Mouse (Mus musculus): ENCODE measurements around the gene Erp27. TPM values are rescaled to one million over a fixed set of nuclear protein-coding genes. Genes with fewer than 3 reads are reported as not detected.

The Erp27 gene
- total and polyA plus RNA-seq, 3 experiments = 0.55 to 1.9 TPM; not detected in 1

DNA sequence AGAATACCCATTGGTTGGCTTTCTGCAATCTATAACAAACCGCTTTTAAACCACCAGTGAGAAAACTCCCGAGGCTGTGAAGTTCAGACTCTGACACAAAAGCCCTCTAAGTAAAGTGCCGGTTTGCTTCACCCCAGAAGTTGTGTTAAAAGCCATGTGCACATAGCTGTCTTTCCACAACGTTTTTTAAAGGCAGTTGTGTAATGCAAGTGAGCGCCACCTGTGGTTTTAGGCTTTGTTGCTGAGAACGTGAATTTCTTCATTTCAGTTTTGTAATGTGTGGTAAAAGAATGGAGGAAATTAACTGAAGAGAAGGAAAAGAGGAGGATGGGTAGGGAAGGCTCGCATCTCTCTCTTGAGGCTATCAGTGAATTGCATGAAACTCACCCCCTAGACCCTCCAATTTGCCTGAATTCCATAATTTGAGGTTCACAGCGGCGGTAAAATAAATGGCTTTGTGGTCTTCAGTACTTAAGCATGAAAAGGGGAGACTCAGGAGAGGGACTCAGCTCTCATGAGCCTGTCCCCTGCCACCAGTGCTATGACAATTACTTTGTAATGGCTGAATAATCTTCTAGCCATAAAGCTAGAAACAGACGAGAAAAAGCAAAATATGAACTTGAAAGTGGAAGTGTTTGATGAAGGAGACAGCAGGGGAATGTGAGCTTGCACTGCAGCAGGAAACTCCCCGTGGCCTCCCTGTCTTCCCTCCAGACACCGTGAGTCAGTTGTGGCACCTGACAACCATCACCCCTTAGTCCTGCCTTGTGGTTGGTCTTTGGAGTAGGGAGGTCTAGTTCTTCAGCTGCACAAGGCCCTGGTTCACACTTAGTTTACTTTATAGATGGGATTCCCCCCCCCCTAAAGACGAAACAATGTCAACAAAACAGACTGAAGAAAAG lies 42.9 kb upstream of the Erp27 start:
- peak overlapping the region; percentile 45 for H3K27ac ChIP-seq (ENCODE audit: insufficient read depth, low read depth)
- TF ChIP-seq RAD21 (IDR thresholded peaks at IDR 0.05; ENCODE audit: low read depth, low read length) (peak; percentile 17), MXI1 (IDR thresholded peaks at IDR 0.05; ENCODE audit: low read depth, low read length) (no peak), PAX5 (IDR thresholded peaks at IDR 0.05; ENCODE audit: low read length) (no peak), ETS1 (conservative IDR thresholded peaks at IDR 0.05; ENCODE audit: low read depth, low read length) (peak; percentile 49; the same call in 1 of the 2 replicates), SMC3 (IDR thresholded peaks at IDR 0.05; ENCODE audit: low read depth, low read length) (peak; percentile 15; the same call in 1 of the 2 replicates), IRF4 (IDR thresholded peaks at IDR 0.05; ENCODE audit: low read depth, low read length) (peak; percentile 34; the same call in 1 of the 2 replicates), TBP (conservative IDR thresholded peaks at IDR 0.05; ENCODE audit: low read depth, low read length) (no peak), KAT2A (IDR thresholded peaks at IDR 0.05; ENCODE audit: insufficient replicate concordance, low read length) (no peak), UBTF (IDR thresholded peaks at IDR 0.05; ENCODE audit: low read depth, low read length) (no peak), NELFE (IDR thresholded peaks at IDR 0.05; ENCODE audit: low read depth, low read length) (no peak), ZC3H11A (IDR thresholded peaks at IDR 0.05; ENCODE audit: low read depth, low read length) (no peak), E2F4 (IDR thresholded peaks at IDR 0.05; ENCODE audit: insufficient replicate concordance, low read depth, low read length) (no peak), POLR2AphosphoS2 (IDR thresholded peaks at IDR 0.05; ENCODE audit: low read depth, low read length) (no peak), MAX (IDR thresholded peaks at IDR 0.05; ENCODE audit: low read length) (peak; percentile 65), GABPA (IDR thresholded peaks at IDR 0.05; ENCODE audit: insufficient replicate concordance, low read depth, low read length) (no peak), ELF1 (IDR thresholded peaks at IDR 0.05; ENCODE audit: low read depth, low read length) (no peak), TCF12 (IDR thresholded peaks at IDR 0.05; ENCODE audit: low read depth, low read length) (0 out of 2 replicates have a peak, but pooled peaks have one; percentile 31), ZNF384 (IDR thresholded peaks at IDR 0.05; ENCODE audit: low read depth, low read length) (0 out of 2 replicates have a peak, but pooled peaks have one; percentile 14), MAZ (IDR thresholded peaks at IDR 0.05; ENCODE audit: low read depth, low read length) (no peak), USF1 (IDR thresholded peaks at IDR 0.05; ENCODE audit: low read depth, low read length) (no peak), NRF1 (IDR thresholded peaks at IDR 0.05; ENCODE audit: low read depth, low read length) (no peak), CHD2 (IDR thresholded peaks at IDR 0.05; ENCODE audit: low read length) (no peak), BHLHE40 (IDR thresholded peaks at IDR 0.05; ENCODE audit: low read depth, low read length) (peak; percentile 75), EP300 (IDR thresholded peaks at IDR 0.05; ENCODE audit: low read length) (no peak), POLR2A (IDR thresholded peaks at IDR 0.05; ENCODE audit: low read depth, low read length) (no peak), MEF2A (IDR thresholded peaks at IDR 0.05; ENCODE audit: borderline replicate concordance, low read depth, low read length) (no peak), MAFK (IDR thresholded peaks at IDR 0.05; ENCODE audit: insufficient replicate concordance, low read length) (no peak), SIN3A (IDR thresholded peaks at IDR 0.05; ENCODE audit: low read length) (no peak), MYC (IDR thresholded peaks at IDR 0.05; ENCODE audit: low read depth, low read length) (no peak), USF2 (conservative IDR thresholded peaks at IDR 0.05; ENCODE audit: low read depth, low read length) (no peak), CHD1 (IDR thresholded peaks at IDR 0.05; ENCODE audit: low read depth, low read length) (no peak), JUND (conservative IDR thresholded peaks at IDR 0.05; ENCODE audit: low read depth, low read length) (no peak), CTCF (conservative IDR thresholded peaks at IDR 0.05 in 1 of 2, IDR thresholded peaks at IDR 0.05 in 1 of 2; ENCODE audit: low read depth in 2 of 2, low read length in 2 of 2) (peak in 1 of 2 experiments; percentile 57; a peak in 2 of 4 replicates), JUN (IDR thresholded peaks at IDR 0.05; ENCODE audit: insufficient read depth, low read depth, low read length) (no peak), ZKSCAN1 (IDR thresholded peaks at IDR 0.05; ENCODE audit: borderline replicate concordance, low read depth, low read length) (no peak), ZMIZ1 (IDR thresholded peaks at IDR 0.05; ENCODE audit: low read depth, low read length) (no peak), RCOR1 (conservative IDR thresholded peaks at IDR 0.05; ENCODE audit: low read depth, low read length) (no peak), HCFC1 (IDR thresholded peaks at IDR 0.05; ENCODE audit: low read depth, low read length) (no peak)
- peak overlapping the region; percentile 56 for H3K9ac ChIP-seq (ENCODE audit: insufficient read depth, low read depth)
- peak; percentile 48 for DNase-seq (ENCODE audit: extremely low read depth)
- in situ Hi-C loops (cut with MboI; ENCODE audit: low pct_ligation_motif_present, low pct_unique_long_range_greater_than_20kb, low sequenced_read_pairs) = loop anchor here (10.0 kb wide), 1 partner anchor 130 kb away; the partner anchor contains the start of gene Smco3
- H3K79me2 ChIP-seq (replicated peaks; ENCODE audit: control insufficient read depth, extremely low read depth, insufficient read depth, poor library complexity, severe bottlenecking) = no peaks in the 10 kb centered on the region
- dilution Hi-C loops (cut with MboI; ENCODE audit: extremely low pct_ligation_motif_present, extremely low pct_unique_long_range_greater_than_20kb, low sequenced_read_pairs) = no loop called here
- no peaks in the 10 kb centered on the region for H3K9me3 ChIP-seq (replicated peaks; ENCODE audit: low read length)
- no peaks in the 10 kb centered on the region for H3K36me3 ChIP-seq (replicated peaks in 1 of 2; ENCODE audit: control insufficient read depth in 1 of 2, insufficient read depth in 1 of 2, low read length in 1 of 2)
- peaks cover 20 to 51% of the 10 kb centered on the region in 2 experiments for H3K4me1 ChIP-seq (ENCODE audit: control insufficient read depth in 1 of 2, insufficient read depth in 2 of 2)
- H3K27me3 ChIP-seq (replicated peaks) = no peaks in the 10 kb centered on the region
- H3K4me2 ChIP-seq (ENCODE audit: insufficient read depth, low read depth, poor library complexity, severe bottlenecking) = peak overlapping the region; percentile 97
- H3K4me3 ChIP-seq (replicated peaks in 1 of 3; ENCODE audit: low read depth in 2 of 3, low read length in 2 of 3, poor library complexity in 1 of 3) = no peak overlapping the region

Data from CH12.LX (cell line).